Mouse (Mus musculus) erythroblast, embryonic 14.5 days (primary cell): ENCODE data around the gene Lmo4. TPM values are rescaled to one million over a fixed set of nuclear protein-coding genes. Genes with fewer than 3 reads are reported as not detected.

Experiments
- H3K27me3 ChIP-seq: 2 replicates; pipeline ENCODE4 v1.6.1; 2012; ENCODE audit warnings: inconsistent platforms; ENCODE audit not compliant: control insufficient read depth
- H3K36me3 ChIP-seq: 2 replicates; pipeline ENCODE4 v1.6.1; 2012; ENCODE audit warnings: mild to moderate bottlenecking, inconsistent platforms; ENCODE audit not compliant: control insufficient read depth
- H3K4me1 ChIP-seq: 2 replicates; pipeline ENCODE4 v1.6.1; 2012; ENCODE audit warnings: inconsistent platforms; ENCODE audit not compliant: control insufficient read depth
- H3K4me3 ChIP-seq: replicated peaks from 2 replicates; pipeline ENCODE3; 2012; ENCODE audit warnings: moderate library complexity, mild to moderate bottlenecking, inconsistent platforms
- H3K9me3 ChIP-seq: 2 replicates; pipeline ENCODE4 v1.6.1; 2012; ENCODE audit warnings: low read length, inconsistent platforms, mixed read lengths; ENCODE audit not compliant: control insufficient read depth
- GATA1 ChIP-seq: IDR thresholded peaks from 2 replicates; pipeline ENCODE4 v1.6.1; 2012; ENCODE audit warnings: low read length, inconsistent platforms, mixed read lengths
- TAL1 ChIP-seq: IDR thresholded peaks from 3 replicates; pipeline ENCODE4 v1.6.1; 2012; ENCODE audit warnings: low read length, inconsistent platforms, mixed read lengths
- polyA plus RNA-seq: library from polyadenylated mRNA; stranded (reverse); fragments of >175 nt; gene quantifications from 2 replicates; pipeline ENCODE4 v1.2.3, GENCODE M21; 2012

Lmo4 gene
- 1.6 and 2.1 TPM in 2 replicates for polyA plus RNA-seq

DNA sequence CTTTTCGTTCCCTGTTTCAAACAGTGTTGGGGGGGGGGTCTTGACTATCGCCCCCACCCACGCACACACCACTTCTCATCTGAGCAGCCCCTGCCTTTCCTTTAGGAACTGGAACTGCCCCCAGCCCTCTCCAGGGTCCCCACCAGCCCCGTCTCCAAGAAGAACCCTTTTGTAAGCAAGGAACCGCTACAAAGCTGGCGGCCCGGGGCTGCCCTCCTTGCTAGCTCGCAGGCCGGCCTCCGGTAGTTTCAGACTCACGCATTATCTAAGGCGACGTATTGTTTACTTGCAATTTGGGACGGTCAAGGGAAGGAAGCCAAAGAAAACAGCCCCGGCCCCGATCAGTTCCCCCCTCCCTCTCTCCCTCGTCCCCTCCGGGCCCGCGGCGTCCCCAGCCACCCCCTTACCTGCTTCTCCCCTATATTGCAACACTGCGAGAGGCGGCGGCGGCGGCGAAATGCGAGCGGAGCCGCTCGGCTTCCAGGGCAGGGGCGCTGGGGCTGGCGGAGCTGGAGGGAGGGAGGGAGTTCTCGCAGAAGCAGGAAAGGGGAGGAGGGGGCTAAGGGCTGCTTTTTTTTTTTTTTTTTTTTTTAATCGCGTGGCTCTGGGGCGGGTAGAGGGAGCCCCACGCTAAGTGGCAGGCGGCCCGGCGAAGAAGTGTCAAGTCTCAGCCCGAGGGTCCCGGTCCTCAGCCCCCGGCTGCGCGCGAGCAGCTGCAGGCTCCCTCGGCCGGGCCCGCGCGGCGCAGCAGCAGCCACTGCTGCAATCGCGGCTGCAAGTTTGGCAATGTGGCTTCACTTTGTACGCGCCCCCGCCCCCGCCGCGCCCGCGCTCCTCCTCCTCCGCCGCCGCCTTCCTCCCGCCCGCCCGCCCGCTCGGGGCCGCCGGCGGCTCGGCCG is at the start of gene Lmo4:
Gene Lmo4 (minus strand): TSS at position 808 of the 899 bp plus-strand sequence.
- H3K36me3 ChIP-seq: no peaks in the 10 kb centered on the region
- peak within 1 kb of the TSS; percentile 69 for H3K4me3 ChIP-seq
- TF ChIP-seq TAL1 (no peak), GATA1 (no peak)
- no peaks in the 10 kb centered on the region for H3K9me3 ChIP-seq
- H3K27me3 ChIP-seq: peaks cover 9% of the 10 kb centered on the region
- H3K4me1 ChIP-seq: peaks cover 57% of the 10 kb centered on the region

DNA sequence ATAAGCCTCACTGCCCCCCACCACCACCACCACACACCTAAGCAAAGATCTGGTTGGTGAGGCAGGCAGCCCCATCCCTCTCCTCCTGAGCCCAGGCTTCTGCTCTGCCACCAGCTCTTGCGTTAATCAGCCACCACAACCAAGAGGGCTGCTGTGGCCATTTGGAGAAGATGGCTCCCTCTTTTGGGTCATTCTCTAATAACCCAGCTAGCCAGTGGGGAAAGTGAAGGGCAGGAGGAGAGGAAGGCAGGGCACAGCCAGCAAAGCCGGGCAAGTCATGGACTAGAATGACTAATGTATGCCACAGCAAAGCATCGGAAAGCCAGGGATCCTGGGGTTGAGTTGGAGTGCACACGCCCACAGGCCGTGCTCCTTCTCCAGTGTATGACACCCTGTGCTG is 49.3 kb upstream of the Lmo4 start:
- Histone ChIP-seq H3K4me1 (no peaks in the 10 kb centered on the region), H3K4me3 (no peak overlapping the region), H3K27me3 (no peaks in the 10 kb centered on the region), H3K9me3 (peaks cover 6% of the 10 kb centered on the region), H3K36me3 (no peaks in the 10 kb centered on the region)
- TF ChIP-seq TAL1: no peak
- no peak for TF ChIP-seq GATA1

DNA sequence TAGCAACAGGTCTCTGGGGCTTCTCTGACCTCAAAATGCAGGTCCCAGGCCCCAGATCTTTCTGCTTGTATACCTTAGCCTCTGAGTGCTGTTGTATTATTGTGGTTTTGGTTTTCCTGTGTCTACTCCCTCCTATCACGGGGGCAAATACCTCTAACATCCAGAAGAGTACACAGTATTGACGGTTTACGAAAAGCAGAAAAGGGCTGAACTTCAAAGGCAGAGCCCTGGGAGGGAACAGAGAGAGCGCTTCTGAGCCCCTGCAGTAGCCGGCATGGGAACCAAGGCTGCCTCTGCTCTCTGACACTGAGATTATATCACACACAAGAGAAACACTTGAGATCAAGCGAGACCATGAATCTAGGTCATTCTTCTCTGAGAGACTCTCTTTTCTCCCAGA is 48.0 kb upstream of the Lmo4 start:
- no peaks in the 10 kb centered on the region for H3K4me1 ChIP-seq
- H3K36me3 ChIP-seq: no peaks in the 10 kb centered on the region
- no peaks in the 10 kb centered on the region for H3K27me3 ChIP-seq
- no peak for TF ChIP-seq GATA1
- no peak for TF ChIP-seq TAL1
- no peak overlapping the region for H3K4me3 ChIP-seq
- H3K9me3 ChIP-seq: peaks cover 8% of the 10 kb centered on the region

DNA sequence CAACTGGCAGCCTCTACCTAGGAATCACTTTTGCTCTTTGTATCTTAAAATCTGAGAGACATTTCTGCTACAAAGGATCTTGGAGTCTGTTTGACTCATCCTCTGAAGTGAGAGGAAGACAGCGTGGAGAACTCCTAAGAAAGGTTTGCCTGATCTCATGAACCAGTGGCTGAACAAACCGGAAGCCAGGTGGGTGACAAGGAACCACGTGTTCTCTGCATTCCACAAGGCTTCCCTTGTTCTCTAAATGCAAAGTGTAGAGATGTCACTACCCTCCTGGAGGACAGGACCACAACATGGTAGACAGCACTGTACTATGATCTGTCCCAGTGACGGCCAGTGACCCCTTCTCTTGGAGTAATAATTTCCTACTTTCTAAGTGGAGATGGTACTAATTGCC is 47.1 kb upstream of the Lmo4 start:
- Histone ChIP-seq H3K4me3 (no peak overlapping the region), H3K27me3 (no peaks in the 10 kb centered on the region), H3K36me3 (no peaks in the 10 kb centered on the region), H3K4me1 (no peaks in the 10 kb centered on the region), H3K9me3 (peaks cover 8% of the 10 kb centered on the region)
- TF ChIP-seq TAL1 (no peak), GATA1 (no peak)

DNA sequence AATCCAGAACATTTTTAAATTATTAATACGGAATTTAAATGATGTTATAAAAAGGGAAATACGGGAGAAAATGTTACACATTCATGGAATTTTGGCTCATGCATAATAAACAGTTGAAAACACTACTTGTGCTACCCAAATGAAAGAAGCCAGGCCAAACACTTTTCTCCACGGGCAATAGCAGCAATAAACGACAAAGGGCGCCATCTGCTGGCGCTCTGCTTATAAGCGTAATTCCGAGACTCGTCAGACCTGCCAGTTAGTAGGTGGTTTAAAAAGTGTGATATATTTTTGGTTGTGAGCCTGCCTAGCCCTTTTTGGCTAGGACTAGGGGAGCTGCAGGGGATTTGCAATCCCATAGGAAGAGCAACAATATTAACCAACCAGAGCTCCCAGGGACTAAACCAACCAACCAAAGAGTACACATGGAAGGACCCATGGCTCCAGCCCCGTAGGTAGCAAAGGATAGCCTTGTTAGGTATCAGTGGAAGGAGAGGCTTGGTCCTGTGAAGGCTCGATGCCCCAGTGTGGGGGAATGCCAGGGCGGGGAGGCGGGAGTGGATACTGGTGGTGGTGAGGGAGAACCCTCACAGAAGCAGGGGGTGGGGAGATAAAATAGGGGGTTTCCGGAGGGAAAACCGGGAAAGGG is 37.1 kb upstream of the Lmo4 start:
- no peak for TF ChIP-seq TAL1
- TF ChIP-seq GATA1: no peak
- Histone ChIP-seq H3K9me3 (no peaks in the 10 kb centered on the region), H3K4me1 (no peaks in the 10 kb centered on the region), H3K27me3 (no peaks in the 10 kb centered on the region), H3K36me3 (no peaks in the 10 kb centered on the region), H3K4me3 (no peak overlapping the region)

DNA sequence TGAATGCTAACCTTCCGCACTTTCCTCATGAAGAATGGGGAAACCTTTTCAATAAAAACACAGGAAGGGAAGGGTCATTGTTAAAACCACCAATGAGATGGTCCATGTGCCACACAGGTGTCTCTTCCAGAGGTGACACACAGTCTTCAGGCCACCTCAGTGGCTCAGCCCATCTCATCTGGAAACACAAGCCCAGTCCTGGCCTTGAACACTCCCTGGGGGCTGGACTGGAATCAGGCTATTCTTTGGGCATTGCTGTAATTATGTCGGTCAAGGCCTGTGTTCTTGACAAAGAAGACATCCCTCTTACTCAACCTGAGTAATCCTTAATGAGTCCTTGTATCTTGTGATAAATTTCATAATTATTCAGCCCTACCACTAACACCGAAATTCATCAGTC is 36.1 kb upstream of the Lmo4 start:
- H3K9me3 ChIP-seq: no peaks in the 10 kb centered on the region
- no peaks in the 10 kb centered on the region for H3K36me3 ChIP-seq
- TF ChIP-seq TAL1 (no peak), GATA1 (no peak)

DNA sequence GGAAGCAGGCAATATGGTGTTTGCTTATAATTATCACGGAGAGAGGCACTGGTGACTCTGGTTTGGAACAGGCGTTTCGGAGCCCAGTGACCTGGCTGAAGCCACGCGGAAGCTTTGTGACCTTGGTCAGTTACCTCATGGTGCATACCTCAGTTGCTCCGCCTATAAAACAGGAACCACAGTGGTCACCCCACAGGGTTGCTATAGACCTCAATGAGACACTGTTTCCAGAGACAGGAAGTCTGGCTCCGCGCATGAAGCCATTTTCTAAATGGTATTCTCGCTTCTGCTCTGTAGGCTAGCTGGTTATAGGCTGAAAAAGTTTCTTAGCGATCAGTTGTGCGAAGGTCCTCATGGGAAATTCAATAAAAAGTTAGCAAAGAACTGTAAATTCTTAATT is 33.5 kb upstream of the Lmo4 start:
- no peaks in the 10 kb centered on the region for H3K27me3 ChIP-seq
- TF ChIP-seq GATA1 (no peak), TAL1 (no peak)
- H3K36me3 ChIP-seq: no peaks in the 10 kb centered on the region
- H3K9me3 ChIP-seq: no peaks in the 10 kb centered on the region
- no peak overlapping the region for H3K4me3 ChIP-seq
- H3K4me1 ChIP-seq: no peaks in the 10 kb centered on the region

More for the DNA sequence above, 36.1 kb upstream of the Lmo4 start:
- H3K27me3 ChIP-seq: no peaks in the 10 kb centered on the region
- H3K4me1 ChIP-seq: no peaks in the 10 kb centered on the region
- no peak overlapping the region for H3K4me3 ChIP-seq

DNA sequence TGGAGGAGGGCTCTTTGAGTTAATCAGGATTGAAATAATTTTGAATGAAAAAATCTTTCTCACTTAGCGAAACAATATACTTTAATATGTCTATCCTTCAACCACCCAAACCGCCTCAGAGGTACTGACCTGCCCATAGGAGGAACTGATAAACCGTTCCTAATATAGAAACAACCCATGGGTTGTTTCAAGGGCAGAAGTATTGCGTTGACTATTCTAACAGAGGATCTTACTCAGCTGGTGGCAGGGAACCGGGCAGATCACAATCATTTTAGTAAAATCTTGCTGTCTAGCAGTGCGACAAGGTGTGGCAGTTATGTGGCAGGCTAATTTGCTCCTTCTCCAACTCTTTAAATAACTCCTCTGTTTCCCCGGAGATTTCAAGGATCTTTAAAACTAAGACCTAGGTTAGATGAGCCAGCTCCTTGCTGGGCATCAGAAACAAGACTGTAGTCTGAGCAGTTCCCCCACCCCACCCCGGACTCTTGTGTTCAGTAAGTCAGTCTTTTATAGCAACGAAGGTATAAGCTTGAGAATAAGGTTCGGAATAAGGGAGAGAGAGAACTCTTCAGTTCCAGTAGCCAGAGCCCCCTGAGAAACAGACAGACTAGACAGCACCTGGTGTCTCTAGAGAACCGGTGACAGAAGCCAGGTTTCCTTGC is 27.5 kb upstream of the Lmo4 start:
- H3K4me1 ChIP-seq: no peaks in the 10 kb centered on the region
- H3K4me3 ChIP-seq: no peak overlapping the region
- H3K9me3 ChIP-seq: no peaks in the 10 kb centered on the region
- H3K36me3 ChIP-seq: no peaks in the 10 kb centered on the region
- TF ChIP-seq TAL1 (no peak), GATA1 (no peak)
- no peaks in the 10 kb centered on the region for H3K27me3 ChIP-seq

DNA sequence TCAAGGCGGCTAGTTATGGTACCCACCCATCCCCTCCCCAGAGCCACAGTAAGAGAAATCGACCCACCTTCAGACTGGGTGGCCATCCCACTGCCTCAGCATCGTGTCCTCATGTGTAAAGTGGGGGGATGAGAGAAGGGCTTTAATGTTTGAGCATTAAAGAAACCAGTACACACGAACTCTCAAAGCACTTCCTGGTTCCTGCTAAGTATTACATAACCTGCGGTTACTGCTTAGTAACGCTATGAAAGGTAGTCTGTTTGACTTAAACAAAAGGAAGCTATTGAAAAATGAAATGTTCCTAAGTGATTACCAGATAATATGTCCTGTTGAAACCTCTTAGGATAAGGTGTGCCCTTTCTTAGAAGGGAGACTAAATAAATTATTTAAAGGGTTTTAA is 26.9 kb upstream of the Lmo4 start:
- Histone ChIP-seq H3K4me3 (no peak overlapping the region), H3K27me3 (no peaks in the 10 kb centered on the region), H3K36me3 (no peaks in the 10 kb centered on the region), H3K9me3 (no peaks in the 10 kb centered on the region), H3K4me1 (no peaks in the 10 kb centered on the region)
- TF ChIP-seq TAL1 (no peak), GATA1 (no peak)
